Comparison of ENCODE assay signal across 22 mouse cellular contexts in genomic region chr12:16593014-16593413, GRCm38 (mm10). TPM values are rescaled to one million over a fixed set of nuclear protein-coding genes. Genes with fewer than 3 reads are reported as not detected.
DNase-seq lines count a peak whose midpoint lies in the region; ATAC-seq and TF ChIP-seq lines count a peak whose summit lies in the region.
"Had no signal": no experiment of that assay in that cellular context is flagged by ENCODE, and none has a peak within 500 bp of the region (broad histone marks: within the 10 kb centered on the region; RNA-seq: fewer than 3 reads in every experiment).

No protein-coding gene starts in this region.

- H3K27me3 ChIP-seq in forebrain, embryonic 10.5 days (ENCODE audit: poor library complexity, severe bottlenecking): peaks cover 12% of the 10 kb centered on the region
- H3K27me3 ChIP-seq in forebrain, embryonic 16.5 days (replicated peaks; ENCODE audit: control insufficient read depth, insufficient read depth, low read length): no peaks in the 10 kb centered on the region
- no peaks in the 10 kb centered on the region for H3K27me3 ChIP-seq in limb, embryonic 10.5 days (ENCODE audit: low read depth, poor library complexity, severe bottlenecking)
- H3K27me3 ChIP-seq: CH12.LX; embryonic facial prominence, embryonic 15.5 days; forebrain, embryonic 15.5 days; heart, embryonic 15.5 days; Patski had no signal

- no peak overlapping the region for H3K9ac ChIP-seq in forebrain, embryonic 16.5 days (replicated peaks; ENCODE audit: low read depth, low read length)
- H3K9ac ChIP-seq: embryonic facial prominence, embryonic 15.5 days; forebrain, embryonic 15.5 days; heart, embryonic 15.5 days; hindbrain, embryonic 14.5 days had no signal

- no peak overlapping the region for H3K4me2 ChIP-seq in forebrain, embryonic 16.5 days (ENCODE audit: low read length)
- H3K4me2 ChIP-seq: embryonic facial prominence, embryonic 15.5 days; forebrain, embryonic 15.5 days; heart, embryonic 15.5 days; hindbrain, embryonic 14.5 days had no signal

- 86% methylated on average over 7 of the region's 7 CpGs for WGBS in forebrain, embryonic 10.5 days
- 75% methylated on average over 7 of the region's 7 CpGs for WGBS in forebrain, embryonic 16.5 days
- 70% methylated on average over 7 of the region's 7 CpGs for WGBS in lung, adult 2 months
- 80% methylated on average over 7 of the region's 7 CpGs for WGBS in limb, embryonic 10.5 days

- no peaks in the 10 kb centered on the region for H3K9me3 ChIP-seq in forebrain, embryonic 10.5 days
- H3K9me3 ChIP-seq in forebrain, embryonic 16.5 days (ENCODE audit: control insufficient read depth, low read length): no peaks in the 10 kb centered on the region
- no peaks in the 10 kb centered on the region for H3K9me3 ChIP-seq in limb, embryonic 10.5 days (replicated peaks)
- H3K9me3 ChIP-seq: embryonic facial prominence, embryonic 15.5 days; forebrain, embryonic 15.5 days; heart, embryonic 10.5 days; heart, embryonic 15.5 days had no signal

- no peak overlapping the region for H3K4me3 ChIP-seq in forebrain, embryonic 10.5 days
- H3K4me3 ChIP-seq in forebrain, embryonic 16.5 days (replicated peaks; ENCODE audit: low read length): no peak overlapping the region
- no peak overlapping the region for H3K4me3 ChIP-seq in lung, adult 2 months (replicated peaks; ENCODE audit: extremely low read depth, low read depth, low read length)
- no peak overlapping the region for H3K4me3 ChIP-seq in brown adipose tissue, adult 24 weeks (ENCODE audit: insufficient read depth, low read depth, low read length)
- H3K4me3 ChIP-seq in limb, embryonic 10.5 days: no peak overlapping the region
- H3K4me3 ChIP-seq: embryonic facial prominence, embryonic 15.5 days; erythroblast, embryonic 14.5 days; forebrain, embryonic 15.5 days; heart, embryonic 10.5 days; heart, embryonic 15.5 days had no signal

- H3K36me3 ChIP-seq in forebrain, embryonic 10.5 days (replicated peaks): no peaks in the 10 kb centered on the region
- H3K36me3 ChIP-seq in forebrain, embryonic 16.5 days (ENCODE audit: control insufficient read depth, insufficient read depth): no peaks in the 10 kb centered on the region
- H3K36me3 ChIP-seq in limb, embryonic 10.5 days: no peaks in the 10 kb centered on the region
- H3K36me3 ChIP-seq: embryonic facial prominence, embryonic 15.5 days; forebrain, embryonic 15.5 days; heart, embryonic 10.5 days; heart, embryonic 15.5 days had no signal

- H3K4me1 ChIP-seq in forebrain, embryonic 10.5 days: peaks cover 55% of the 10 kb centered on the region
- peaks cover 28% of the 10 kb centered on the region for H3K4me1 ChIP-seq in forebrain, embryonic 16.5 days (replicated peaks; ENCODE audit: control insufficient read depth, insufficient read depth, low read length)
- H3K4me1 ChIP-seq in lung, adult 2 months (ENCODE audit: control insufficient read depth, insufficient read depth, low read length): peaks cover 9% of the 10 kb centered on the region; the same call in 1 of the 2 replicates
- H3K4me1 ChIP-seq in brown adipose tissue, adult 24 weeks (ENCODE audit: control insufficient read depth, insufficient read depth, insufficient read length, low read length): peaks cover 14% of the 10 kb centered on the region
- peaks cover 53% of the 10 kb centered on the region for H3K4me1 ChIP-seq in limb, embryonic 10.5 days

- TF ChIP-seq CTCF in lung, adult 2 months (IDR thresholded peaks at IDR 0.05; ENCODE audit: insufficient read depth, low read length): no peak

- TF ChIP-seq POLR2A in lung, adult 2 months (IDR thresholded peaks at IDR 0.05; ENCODE audit: borderline replicate concordance, extremely low read depth, low read depth, low read length): no peak

- ATAC-seq in forebrain, embryonic 16.5 days: no peak
- ATAC-seq: activated CD4-positive, CD25-positive, alpha-beta regulatory T cell, adult 4 months; forebrain, embryonic 15.5 days; intestine, embryonic 16.5 days; Patski had no signal

- no peak for DNase-seq in forebrain, embryonic 10.5 days (ENCODE audit: extremely low spot score, low spot score)
- DNase-seq in lung, postnatal 10 days: peak; percentile 51
- no peak for DNase-seq in lung, adult 2 months
- DNase-seq in limb, embryonic 10.5 days (ENCODE audit: low spot score): no peak
- DNase-seq in ovary, adult 18-20 months (ENCODE audit: low spot score): no peak
- DNase-seq: cerebellum, adult 18-20 months; cerebellum, adult 9-11 months; cerebellum, postnatal 36 days; gastrocnemius, postnatal 36 days; heart, postnatal 14 days had no signal

- peak overlapping the region; percentile 79 for H3K27ac ChIP-seq in forebrain, embryonic 10.5 days
- no peak overlapping the region for H3K27ac ChIP-seq in forebrain, embryonic 16.5 days (ENCODE audit: low read length)
- peak overlapping the region; percentile 66 for H3K27ac ChIP-seq in brown adipose tissue, adult 24 weeks (replicated peaks; ENCODE audit: low read depth, low read length)
- peak overlapping the region; percentile 89 for H3K27ac ChIP-seq in limb, embryonic 10.5 days
- H3K27ac ChIP-seq: embryonic facial prominence, embryonic 15.5 days; forebrain, embryonic 15.5 days; heart, embryonic 15.5 days; hindbrain, embryonic 14.5 days had no signal

RNA-seq across cellular contexts. Expression of gene Lpin1, which starts 17.8 kb away (rescaled TPM):
- polyA plus RNA-seq in forebrain, embryonic 10.5 days (2016; fragmentation: Nextera tagmentation; extraction: Ambion mirVana): 3.5 and 4.4 TPM in 2 replicates
- polyA plus RNA-seq in forebrain, embryonic 16.5 days (2015; fragmentation: Nextera tagmentation; extraction: Ambion mirVana): 19.5 and 23.0 TPM in 2 replicates
- 23.7 and 29.1 TPM in 2 replicates for polyA plus RNA-seq in lung, adult 2 months (2012; rRNA removed)
- polyA plus RNA-seq in brown adipose tissue, adult 24 weeks (2012; ENCODE audit: insufficient read depth, insufficient read length, missing spikeins): 258 and 314 TPM in 2 replicates
- 5.1 and 7.2 TPM in 2 replicates for polyA plus RNA-seq in limb, embryonic 10.5 days (2016; fragmentation: Nextera tagmentation; extraction: Ambion mirVana)
